Mouse (Mus musculus) cerebellum, adult 2 months (tissue): Measurements from ENCODE around the gene Grm7.

Experiments used
- CTCF ChIP-seq: fragments of 200-500 bp; IDR thresholded peaks from 2 replicates; pipeline ENCODE4 v1.5.1; 2011; ENCODE audit warnings: low read depth, mild to moderate bottlenecking, control low read depth, low read length, moderate library complexity, borderline replicate concordance; ENCODE audit not compliant: insufficient read depth
- POLR2A ChIP-seq: fragments of 200-500 bp; IDR thresholded peaks from 2 replicates; pipeline ENCODE4 v1.6.1; 2011; ENCODE audit warnings: low read length, control low read depth, borderline replicate concordance; ENCODE audit not compliant: insufficient read depth

- no peak for TF ChIP-seq POLR2A
- no peak for TF ChIP-seq CTCF
Measured at GRCm38 (mm10) chr6:111049247-111049646, 403.9 kb downstream of the Grm7 start.
